Comparison of ENCODE assay signal across 9 mouse cellular contexts in genomic region chr10:120701833-120702232, GRCm38 (mm10).
DNase-seq lines count a peak whose midpoint lies in the region; ATAC-seq and TF ChIP-seq lines count a peak whose summit lies in the region.
"Had no signal": no experiment of that assay in that cellular context is flagged by ENCODE, and none has a peak within 500 bp of the region (broad histone marks: within the 10 kb centered on the region; RNA-seq: fewer than 3 reads in every experiment).

No protein-coding gene starts in this region.

- H3K4me2 ChIP-seq in hindbrain, embryonic 13.5 days = no peak overlapping the region
- H3K4me2 ChIP-seq: liver, embryonic 15.5 days had no signal

- H3K36me3 ChIP-seq in hindbrain, embryonic 13.5 days = no peaks in the 10 kb centered on the region
- H3K36me3 ChIP-seq: liver, embryonic 15.5 days had no signal

- H3K9me3 ChIP-seq in hindbrain, embryonic 13.5 days = no peaks in the 10 kb centered on the region
- H3K9me3 ChIP-seq: liver, embryonic 15.5 days had no signal

- TF ChIP-seq CTCF in Patski (IDR thresholded peaks at IDR 0.05) = peak; percentile 94

- DNase-seq in Patski (ENCODE audit: low read depth, low spot score) = no peak
- DNase-seq in cerebellum, adult 8-10 months = peak; percentile 42
- DNase-seq in frontal cortex, postnatal 10 days (ENCODE audit: low spot score in 2 of 2) = peak; percentile 17 to 75
- peak; percentile 66 to 78 for DNase-seq in layer of hippocampus, postnatal 14 days (ENCODE audit: low spot score in 2 of 2)
- peak; percentile 87 for DNase-seq in lung, postnatal 10 days
- DNase-seq in right cerebral cortex, postnatal 14 days = peak; percentile 79
- DNase-seq in urinary bladder, postnatal 10 days (ENCODE audit: low spot score) = peak; percentile 34

- H3K27ac ChIP-seq in hindbrain, embryonic 13.5 days = no peak overlapping the region
- H3K27ac ChIP-seq: liver, embryonic 15.5 days had no signal

- peaks cover 15% of the 10 kb centered on the region; the same call in 1 of the 2 replicates for H3K4me1 ChIP-seq in hindbrain, embryonic 13.5 days (replicated peaks)

- POLR2A ChIA-PET in Patski (lab: Charles Lee) = interaction anchor here (0.6 to 0.7 kb wide), 2 partner anchors 25 to 227 kb away, joined by 3 read pairs; no protein-coding TSS in a partner anchor

- in situ Hi-C loops in Patski (cut with MboI; ENCODE audit: low pct_unique_long_range_greater_than_20kb) = loop anchor here (25.0 kb wide), 1 partner anchor 560 kb away; no protein-coding TSS in a partner anchor

- CTCF ChIA-PET in Patski (lab: Charles Lee) = interaction anchor here (0.7 to 2.5 kb wide), 3 partner anchors 14 to 163 kb away, joined by 3 to 8 read pairs (median 5); no protein-coding TSS in a partner anchor

- H3K9ac ChIP-seq in hindbrain, embryonic 13.5 days = no peak overlapping the region
- H3K9ac ChIP-seq: liver, embryonic 15.5 days had no signal

- peak; percentile 67 for ATAC-seq in Patski
- 0 out of 2 replicates have a peak, but pooled peaks have one; percentile 43 for ATAC-seq in hindbrain, embryonic 13.5 days (ENCODE audit: low FRiP score)

- no peak overlapping the region for H3K4me3 ChIP-seq in hindbrain, embryonic 13.5 days
- H3K4me3 ChIP-seq: liver, embryonic 15.5 days had no signal

- no peaks in the 10 kb centered on the region for H3K27me3 ChIP-seq in Patski
- peaks cover 14% of the 10 kb centered on the region for H3K27me3 ChIP-seq in hindbrain, embryonic 13.5 days
- H3K27me3 ChIP-seq: liver, embryonic 15.5 days had no signal

- 27% methylated on average over 11 of the region's 11 CpGs for WGBS in hindbrain, embryonic 13.5 days
